Mouse (Mus musculus): ENCODE results near the gene Acta2.

DNA sequence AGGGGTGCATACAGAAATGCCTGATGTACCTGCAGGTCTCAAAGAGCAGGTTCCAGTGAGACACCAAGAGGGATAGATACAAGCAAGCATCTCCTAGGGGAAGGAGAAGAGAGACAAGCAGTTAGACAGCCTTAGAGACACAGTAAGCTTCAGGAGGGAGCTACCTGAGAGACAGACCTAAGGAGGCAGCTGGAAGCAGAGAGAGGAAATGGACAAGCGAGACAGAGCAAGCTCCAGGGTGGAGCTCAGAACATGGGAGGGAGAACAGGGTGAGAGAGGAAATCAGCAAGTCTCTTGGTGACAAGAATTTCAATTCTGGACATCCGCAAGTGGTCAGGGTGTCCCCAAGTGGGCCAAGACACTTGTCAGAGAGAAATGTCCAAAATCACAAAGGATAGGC, 37.3 kb upstream of the Acta2 start:
- TF ChIP-seq TCF3 (IDR thresholded peaks at IDR 0.05; ENCODE audit: insufficient read length, low read depth): no peak
- no peak for TF ChIP-seq E2F4 (IDR thresholded peaks at IDR 0.05; ENCODE audit: insufficient read depth)
- TF ChIP-seq POLR2A (IDR thresholded peaks at IDR 0.05; ENCODE audit: insufficient read length, low read depth): no peak
- no peak for TF ChIP-seq POLR2AphosphoS2 (IDR thresholded peaks at IDR 0.05; ENCODE audit: insufficient read length, low read depth)
- no peak for TF ChIP-seq REST (IDR thresholded peaks at IDR 0.05; ENCODE audit: insufficient read depth, insufficient read length)
- no peak for TF ChIP-seq TCF12 (IDR thresholded peaks at IDR 0.05; ENCODE audit: insufficient read depth, poor library complexity, severe bottlenecking)
- TF ChIP-seq USF1 (IDR thresholded peaks at IDR 0.05; ENCODE audit: low read depth): no peak
- TF ChIP-seq MYOG (IDR thresholded peaks at IDR 0.05; ENCODE audit: control insufficient read depth in 1 of 3, insufficient read depth in 1 of 3, insufficient read length in 2 of 3, low read depth in 2 of 3): no peak

Data from myocyte (in vitro differentiated cells).